Mouse (Mus musculus) CH12.LX (cell line): ENCODE measurements at regions not wholly inside any gene's neighbourhood (a gene's known extent, or its start where the extent isn't known, plus 50 kb on each side); places are given as distances from the start of the nearest gene placed in this dataset.
A peak's percentile ranks its signal among the peaks of the same experiment; 100 is the strongest.

Source experiments
- CHD1 ChIP-seq: IDR thresholded peaks from 2 replicates; pipeline ENCODE4 v1.6.1; 2012; ENCODE audit warnings: low read depth, low read length, improper control_type of control experiment, inconsistent platforms
- CHD2 ChIP-seq: IDR thresholded peaks from 2 replicates; pipeline ENCODE4 v1.6.1; 2011; ENCODE audit warnings: low read length, improper control_type of control experiment
- CTCF ChIP-seq, 2 experiments: IDR thresholded peaks in 1 of 2; conservative IDR thresholded peaks in 1 of 2; 2 replicates each; pipeline ENCODE4 v1.5.1; 2011 to 2012; ENCODE audit warnings: low read depth in 2 of 2, low read length in 2 of 2, improper control_type of control experiment in 1 of 2, inconsistent platforms in 1 of 2, mild to moderate bottlenecking in 1 of 2, moderate library complexity in 1 of 2
- EP300 ChIP-seq: IDR thresholded peaks from 2 replicates; pipeline ENCODE4 v1.6.1; 2011; ENCODE audit warnings: low read length, improper control_type of control experiment
- JUN ChIP-seq: IDR thresholded peaks from 2 replicates; pipeline ENCODE4 v1.6.1; 2011; ENCODE audit warnings: low read depth, mild to moderate bottlenecking, low read length, improper control_type of control experiment, moderate library complexity; ENCODE audit not compliant: insufficient read depth
- JUND ChIP-seq: conservative IDR thresholded peaks from 2 replicates; pipeline ENCODE4 v1.6.1; 2011; ENCODE audit warnings: low read depth, low read length, improper control_type of control experiment
- MEF2A ChIP-seq: IDR thresholded peaks from 2 replicates; pipeline ENCODE4 v1.6.1; 2014; ENCODE audit warnings: low read depth, mild to moderate bottlenecking, inconsistent platforms, low read length, improper control_type of control experiment, borderline replicate concordance
- POLR2A ChIP-seq: IDR thresholded peaks from 2 replicates; pipeline ENCODE4 v1.6.1; 2011; ENCODE audit warnings: low read depth, mild to moderate bottlenecking, improper control_type of control experiment, low read length
- POLR2AphosphoS2 ChIP-seq: IDR thresholded peaks from 2 replicates; pipeline ENCODE4 v1.6.1; 2011; ENCODE audit warnings: low read depth, low read length, improper control_type of control experiment
- UBTF ChIP-seq: IDR thresholded peaks from 2 replicates; pipeline ENCODE4 v1.6.1; 2012; ENCODE audit warnings: low read depth, mild to moderate bottlenecking, inconsistent platforms, low read length, improper control_type of control experiment, moderate library complexity
- USF1 ChIP-seq: IDR thresholded peaks from 2 replicates; pipeline ENCODE4 v1.6.1; 2014; ENCODE audit warnings: low read depth, mild to moderate bottlenecking, inconsistent platforms, low read length, improper control_type of control experiment
- ZKSCAN1 ChIP-seq: IDR thresholded peaks from 2 replicates; pipeline ENCODE4 v1.6.1; 2012; ENCODE audit warnings: low read depth, inconsistent platforms, low read length, improper control_type of control experiment, borderline replicate concordance
- ZNF384 ChIP-seq: IDR thresholded peaks from 2 replicates; pipeline ENCODE4 v1.6.1; 2012; ENCODE audit warnings: low read depth, low read length, improper control_type of control experiment, inconsistent platforms

- TF ChIP-seq UBTF (no peak), CTCF (conservative IDR thresholded peaks at IDR 0.05 in 1 of 2, IDR thresholded peaks at IDR 0.05 in 1 of 2; ENCODE audit: low read depth in 2 of 2, low read length in 2 of 2) (no peak), EP300 (peak; percentile 54; the same call in 1 of the 2 replicates), CHD2 (no peak), POLR2A (no peak), CHD1 (no peak), MEF2A (no peak), ZNF384 (no peak), JUN (no peak), ZKSCAN1 (no peak), JUND (no peak), USF1 (no peak), POLR2AphosphoS2 (no peak)
Measured at GRCm38 (mm10) chr6:99905194-99905593, 179.0 kb upstream of the Prok2 start.
